Mouse (Mus musculus) olfactory bulb, adult 2 months (tissue): Measurements from ENCODE around the gene Rnf169.

ENCODE experiments used
- CTCF ChIP-seq: fragments of 200-500 bp; IDR thresholded peaks from 2 replicates; pipeline ENCODE4 v1.5.1; 2012; ENCODE audit warnings: low read depth, mild to moderate bottlenecking, low read length, moderate library complexity; ENCODE audit not compliant: insufficient read depth
- POLR2A ChIP-seq: fragments of 200-500 bp; IDR thresholded peaks from 2 replicates; pipeline ENCODE4 v1.6.1; 2012; ENCODE audit warnings: mild to moderate bottlenecking, low read depth, low read length, moderate library complexity; ENCODE audit not compliant: insufficient read depth

- TF ChIP-seq CTCF (no peak), POLR2A (no peak)
Observed at GRCm38 (mm10) chr7:99893967-99894366, 86.3 kb downstream of the Rnf169 start.
